Mouse (Mus musculus) liver, embryonic 16.5 days (tissue): ENCODE measurements around the gene Wdr95. TPM values are rescaled to one million over a fixed set of nuclear protein-coding genes. Genes with fewer than 3 reads are reported as not detected.

Experiments used
- ATAC-seq: fragments of 200-750 bp; cut with Nextera tagmentation; 2 replicates; pipeline ENCODE4 v1.8.0; 2017; ENCODE audit warnings: low read depth, mild to moderate bottlenecking, moderate number of reproducible peaks, moderate library complexity
- H3K27ac ChIP-seq: fragments of 300-500 bp; sonication (generic); 2 replicates; pipeline ENCODE4 v1.5.1; 2014; ENCODE audit warnings: mild to moderate bottlenecking, low read length
- H3K27me3 ChIP-seq: fragments of 300-500 bp; sonication (generic); 2 replicates; pipeline ENCODE4 v1.6.1; 2014; ENCODE audit warnings: low read depth, low read length, mixed read lengths; ENCODE audit not compliant: control insufficient read depth, insufficient read depth
- H3K36me3 ChIP-seq: fragments of 300-500 bp; sonication (generic); 2 replicates; pipeline ENCODE4 v1.6.1; 2014; ENCODE audit warnings: mild to moderate bottlenecking; ENCODE audit not compliant: control insufficient read depth, insufficient read depth
- H3K4me1 ChIP-seq: fragments of 300-500 bp; sonication (generic); 2 replicates; pipeline ENCODE4 v1.6.1; 2014; ENCODE audit warnings: low read depth, low read length, mixed read lengths; ENCODE audit not compliant: control insufficient read depth
- H3K4me2 ChIP-seq: fragments of 300-500 bp; sonication (generic); 2 replicates; pipeline ENCODE4 v1.6.1; 2014; ENCODE audit warnings: low read depth, low read length, mixed read lengths
- H3K4me3 ChIP-seq: fragments of 300-500 bp; sonication (generic); 2 replicates; pipeline ENCODE4 v1.5.1; 2014; ENCODE audit warnings: low read depth, mild to moderate bottlenecking, low read length
- H3K9ac ChIP-seq: fragments of 300-500 bp; sonication (generic); 2 replicates; pipeline ENCODE4 v1.6.1; 2014; ENCODE audit warnings: low read depth, low read length
- H3K9me3 ChIP-seq: fragments of 300-500 bp; sonication (generic); replicated peaks from 2 replicates; pipeline ENCODE4 v1.6.1; 2016; ENCODE audit warnings: low read length; ENCODE audit not compliant: control insufficient read depth
- WGBS: fragments of 180-500 bp; shearing (Covaris S2); extraction: QIAGEN DNeasy Blood & Tissue Kit; methylation state at CpG from one replicate; pipeline ENCODE4 v1.1.7; 2014; ENCODE audit not compliant: insufficient replicate concordance; 5-methylcytosine and 5-hydroxymethylcytosine counted together
- polyA plus RNA-seq: library from polyadenylated mRNA; unstranded; fragments of >200 nt; fragmentation: Nextera tagmentation; extraction: Ambion mirVana; gene quantifications from 2 replicates; pipeline ENCODE4 v1.2.1, GENCODE M21; 2015

Wdr95 gene
- polyA plus RNA-seq, 1 experiment from 2014 or later: not detected

DNA sequence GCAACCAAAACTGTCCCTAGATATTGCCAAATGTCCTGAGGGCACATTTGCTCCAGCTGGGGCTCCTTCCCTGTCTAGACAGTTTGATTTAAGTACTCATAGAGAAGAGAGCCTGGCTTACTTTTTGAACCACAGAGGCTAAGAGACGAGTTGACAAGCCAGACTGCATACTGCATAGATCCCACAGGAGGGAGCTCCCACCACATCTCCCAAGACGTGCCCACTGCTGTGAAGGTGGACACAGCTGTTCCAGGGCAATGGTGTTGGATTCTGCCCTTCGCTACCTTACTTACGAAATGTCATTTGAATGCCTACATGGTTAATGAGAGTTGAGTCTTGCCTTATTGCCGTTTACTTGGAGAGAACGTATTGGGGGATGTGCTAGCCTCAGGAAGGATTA is 113.9 kb downstream of the Wdr95 start:
- Histone ChIP-seq H3K27me3 (no peaks in the 10 kb centered on the region), H3K4me3 (no peak overlapping the region), H3K4me2 (no peak overlapping the region), H3K27ac (no peak overlapping the region), H3K9ac (no peak overlapping the region), H3K36me3 (no peaks in the 10 kb centered on the region), H3K4me1 (peaks cover 5% of the 10 kb centered on the region), H3K9me3 (no peaks in the 10 kb centered on the region)
- 61% methylated on average over 6 of the region's 6 CpGs for WGBS
- peak; percentile 44 for ATAC-seq

DNA sequence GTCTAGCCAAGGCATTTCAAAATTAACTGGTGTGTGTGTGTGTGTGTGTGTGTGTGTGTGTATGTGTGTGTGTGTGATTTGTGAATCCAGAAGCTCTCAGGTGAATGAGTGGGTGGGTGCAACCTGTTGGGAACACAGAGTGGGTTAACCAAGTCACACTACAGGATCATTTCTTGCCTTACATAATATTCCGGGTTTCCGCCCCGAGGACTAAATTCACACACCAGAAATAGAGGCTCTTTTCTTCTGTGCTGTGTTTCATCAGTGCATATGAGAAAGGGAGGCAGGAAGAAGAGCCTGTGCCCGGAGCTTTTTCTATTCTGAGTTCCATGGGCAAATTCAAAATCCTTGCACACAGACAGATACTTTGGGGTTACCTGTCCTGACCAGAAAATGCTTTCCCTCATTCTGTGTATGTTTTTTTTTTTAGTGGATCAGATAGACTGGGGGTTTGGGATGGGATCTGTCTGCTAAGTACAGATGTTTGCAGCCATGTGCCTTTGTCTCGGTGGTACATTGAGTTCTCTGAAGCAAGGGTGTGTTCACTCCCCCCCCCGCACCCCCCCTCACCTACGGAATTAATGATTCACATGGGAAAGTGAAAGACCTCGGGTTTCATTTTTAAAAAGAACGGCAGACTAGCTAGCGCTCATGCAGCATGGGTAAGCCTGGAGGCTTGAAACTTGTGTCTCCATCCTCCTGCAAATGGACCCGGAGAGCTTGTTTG is 114.5 kb downstream of the Wdr95 start:
- no peaks in the 10 kb centered on the region for H3K27me3 ChIP-seq
- WGBS: 71% methylated on average over 11 of the region's 11 CpGs
- ATAC-seq: no peak
- H3K4me2 ChIP-seq: no peak overlapping the region
- H3K36me3 ChIP-seq: no peaks in the 10 kb centered on the region
- H3K9me3 ChIP-seq: no peaks in the 10 kb centered on the region
- no peak overlapping the region for H3K27ac ChIP-seq
- peaks cover 5% of the 10 kb centered on the region for H3K4me1 ChIP-seq
- no peak overlapping the region for H3K9ac ChIP-seq
- H3K4me3 ChIP-seq: no peak overlapping the region

DNA sequence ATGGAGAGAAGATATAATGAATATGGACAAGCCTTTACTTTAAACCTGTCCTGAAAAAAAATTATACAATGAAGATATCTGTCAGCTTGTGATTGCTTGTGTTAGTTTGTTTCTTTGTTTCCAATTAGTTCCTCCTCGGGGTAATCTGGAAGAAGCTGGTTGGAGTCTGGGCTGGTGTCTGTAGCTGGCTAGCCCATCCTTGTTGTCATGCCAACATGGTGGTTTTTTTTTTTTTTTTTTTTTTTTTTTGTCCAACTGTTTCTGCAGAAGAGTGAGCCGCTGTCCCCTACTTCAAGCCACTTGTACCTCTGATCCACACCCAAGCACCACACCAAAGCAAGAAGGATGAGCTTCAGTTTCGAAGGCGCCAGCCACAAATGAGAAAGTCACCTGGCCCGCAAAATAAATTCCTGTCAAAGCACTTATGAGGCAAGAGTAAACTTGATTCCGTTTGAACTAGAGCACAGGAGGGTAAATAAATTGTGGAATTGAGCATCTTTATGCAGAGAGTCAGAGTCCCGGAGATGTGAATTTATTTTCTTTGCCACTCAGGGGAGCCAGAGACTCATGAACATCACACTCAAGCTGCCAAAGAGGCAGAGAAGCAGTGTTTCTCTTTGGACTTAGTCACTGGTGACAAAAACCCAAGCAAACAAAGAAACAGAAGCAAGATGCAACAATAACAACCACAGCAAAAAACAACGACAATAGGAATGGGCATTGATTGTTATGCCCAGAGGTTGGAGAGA is 119.1 kb downstream of the Wdr95 start:
- Histone ChIP-seq H3K36me3 (no peaks in the 10 kb centered on the region), H3K27ac (peak overlapping the region; percentile 34), H3K4me1 (peaks cover 33% of the 10 kb centered on the region), H3K9me3 (no peaks in the 10 kb centered on the region), H3K27me3 (no peaks in the 10 kb centered on the region), H3K4me2 (no peak overlapping the region), H3K9ac (no peak overlapping the region), H3K4me3 (no peak overlapping the region)
- ATAC-seq: no peak
- 65% methylated on average over 8 of the region's 8 CpGs for WGBS

DNA sequence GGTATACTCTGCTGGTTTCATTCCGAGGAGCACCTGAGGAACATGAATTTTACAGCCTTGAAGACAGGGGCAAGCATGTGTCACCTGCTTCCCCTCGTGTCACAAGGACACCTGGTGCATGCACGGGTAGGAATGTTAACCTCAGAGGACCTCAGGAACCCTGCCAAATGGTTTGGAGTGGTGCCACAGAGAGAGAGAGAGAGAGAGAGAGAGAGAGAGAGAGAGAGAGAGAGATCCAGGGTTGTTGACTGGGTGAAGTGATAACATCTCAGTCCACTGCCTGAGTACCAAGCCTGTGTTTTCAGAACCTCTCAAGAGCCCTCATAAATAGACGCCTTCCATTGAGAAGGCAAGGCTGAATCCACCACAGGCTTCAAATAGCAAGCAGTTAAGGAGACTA is 119.7 kb downstream of the Wdr95 start:
- no peak for ATAC-seq
- H3K27me3 ChIP-seq: no peaks in the 10 kb centered on the region
- peak overlapping the region; percentile 75 for H3K27ac ChIP-seq
- 42% methylated on average over 4 of the region's 4 CpGs for whole genome bisulfite sequencing
- H3K9me3 ChIP-seq: no peaks in the 10 kb centered on the region
- no peaks in the 10 kb centered on the region for H3K36me3 ChIP-seq
- no peak overlapping the region for H3K4me3 ChIP-seq
- H3K4me2 ChIP-seq: peak overlapping the region; percentile 32; the same call in 1 of the 2 replicates
- 0 out of 2 replicates have a peak overlapping the region, but pooled peaks have one; percentile 9 for H3K9ac ChIP-seq
- H3K4me1 ChIP-seq: peaks cover 32% of the 10 kb centered on the region

DNA sequence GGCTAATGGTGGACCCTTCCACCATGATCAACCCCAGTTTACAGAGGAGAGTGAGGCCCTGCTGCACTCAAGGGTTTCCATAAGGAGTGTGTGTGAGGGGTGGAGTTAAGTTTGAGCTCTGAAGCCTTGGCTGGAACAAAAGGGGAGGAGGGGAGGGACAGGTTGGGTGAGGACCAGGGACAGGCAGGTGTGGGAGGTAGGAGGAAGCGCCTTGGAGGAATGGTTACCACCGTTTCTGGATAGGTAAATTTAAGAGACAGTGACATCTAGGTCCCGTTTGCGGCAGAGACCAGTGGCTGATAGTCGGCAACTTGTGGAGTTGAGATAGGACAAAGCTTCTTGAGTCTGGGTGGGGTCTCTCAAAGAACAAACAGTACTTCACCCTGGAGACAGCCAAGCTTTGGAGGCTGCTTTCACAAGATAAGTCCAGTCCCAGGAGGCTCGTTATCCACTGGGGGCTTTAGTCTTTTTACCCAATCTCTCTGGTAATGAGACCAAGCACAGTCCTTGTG is 120.5 kb downstream of the Wdr95 start:
- ATAC-seq: peak; percentile 89
- no peaks in the 10 kb centered on the region for H3K9me3 ChIP-seq
- peaks cover 30% of the 10 kb centered on the region for H3K4me1 ChIP-seq
- WGBS: 12% methylated on average over 6 of the region's 6 CpGs
- H3K36me3 ChIP-seq: no peaks in the 10 kb centered on the region
- H3K27ac ChIP-seq: peak overlapping the region; percentile 75
- peak overlapping the region; percentile 17; the same call in 1 of the 2 replicates for H3K4me3 ChIP-seq
- H3K27me3 ChIP-seq: no peaks in the 10 kb centered on the region
- 0 out of 2 replicates have a peak overlapping the region, but pooled peaks have one; percentile 47 for H3K9ac ChIP-seq
- peak overlapping the region; percentile 32 for H3K4me2 ChIP-seq

DNA sequence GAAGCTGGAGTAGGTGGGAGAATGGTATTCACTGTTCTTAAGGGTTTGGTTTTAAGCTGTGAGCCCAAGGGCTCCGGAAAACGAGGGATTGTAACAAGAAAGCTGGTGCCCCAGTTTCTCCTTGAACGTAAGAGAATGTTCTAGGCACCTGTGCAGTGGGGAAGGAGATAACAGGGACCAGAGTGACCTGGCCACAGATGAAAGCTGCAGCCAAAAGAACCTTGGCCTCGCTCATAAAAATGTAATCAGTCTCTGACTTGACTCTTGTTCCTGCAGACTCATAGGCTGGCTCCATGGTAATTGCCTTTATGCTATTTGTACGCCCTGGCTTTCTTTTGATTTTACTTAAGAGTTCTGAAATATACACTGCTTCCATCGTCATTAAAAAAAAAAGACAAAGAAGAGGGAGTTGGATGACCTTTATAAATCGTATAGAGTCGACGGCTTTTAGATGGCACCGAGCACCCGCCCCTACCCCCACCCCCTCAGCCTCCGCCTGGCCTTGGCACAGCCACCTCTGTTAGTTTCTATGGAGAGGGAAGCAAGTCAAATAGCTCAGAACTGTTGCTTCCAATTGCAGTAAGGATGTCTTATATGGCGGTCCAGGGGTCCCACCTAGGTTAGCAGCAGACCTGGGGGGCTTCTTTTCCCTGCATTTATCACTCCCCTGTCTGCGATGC is 121.2 kb downstream of the Wdr95 start:
- Histone ChIP-seq H3K4me2 (peak overlapping the region; percentile 32), H3K36me3 (no peaks in the 10 kb centered on the region), H3K27me3 (no peaks in the 10 kb centered on the region), H3K27ac (peak overlapping the region; percentile 75), H3K9ac (peak overlapping the region; percentile 36; the same call in 1 of the 2 replicates), H3K9me3 (no peaks in the 10 kb centered on the region), H3K4me3 (peak overlapping the region; percentile 17; the same call in 1 of the 2 replicates), H3K4me1 (peaks cover 30% of the 10 kb centered on the region)
- WGBS: 52% methylated on average over 14 of the region's 14 CpGs
- ATAC-seq: peak; percentile 22

DNA sequence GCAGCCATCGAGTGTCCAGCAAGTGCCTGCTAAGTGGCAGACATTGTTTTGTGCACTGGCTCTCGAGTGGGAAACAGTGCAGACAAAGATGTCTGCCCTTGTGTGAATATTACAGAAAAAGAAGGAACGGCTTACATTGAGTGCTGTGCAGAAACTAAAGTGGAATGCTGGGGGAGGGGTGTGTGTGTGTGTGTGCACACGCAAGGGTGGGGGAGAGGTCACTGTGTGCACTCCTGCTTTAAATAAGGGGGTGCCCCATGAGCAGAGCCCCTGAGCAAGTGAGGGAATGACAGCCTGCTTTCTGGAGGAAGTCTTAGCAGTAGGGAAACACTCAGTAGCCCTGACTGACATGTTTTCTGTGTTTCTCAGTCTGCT is 121.7 kb downstream of the Wdr95 start:
- no peaks in the 10 kb centered on the region for H3K9me3 ChIP-seq
- no peak for ATAC-seq
- 54% methylated on average over 4 of the region's 4 CpGs for WGBS
- no peak overlapping the region for H3K9ac ChIP-seq
- H3K4me1 ChIP-seq: peaks cover 30% of the 10 kb centered on the region
- no peaks in the 10 kb centered on the region for H3K27me3 ChIP-seq
- H3K4me2 ChIP-seq: no peak overlapping the region
- H3K36me3 ChIP-seq: no peaks in the 10 kb centered on the region
- peak overlapping the region; percentile 75 for H3K27ac ChIP-seq
- no peak overlapping the region for H3K4me3 ChIP-seq

DNA sequence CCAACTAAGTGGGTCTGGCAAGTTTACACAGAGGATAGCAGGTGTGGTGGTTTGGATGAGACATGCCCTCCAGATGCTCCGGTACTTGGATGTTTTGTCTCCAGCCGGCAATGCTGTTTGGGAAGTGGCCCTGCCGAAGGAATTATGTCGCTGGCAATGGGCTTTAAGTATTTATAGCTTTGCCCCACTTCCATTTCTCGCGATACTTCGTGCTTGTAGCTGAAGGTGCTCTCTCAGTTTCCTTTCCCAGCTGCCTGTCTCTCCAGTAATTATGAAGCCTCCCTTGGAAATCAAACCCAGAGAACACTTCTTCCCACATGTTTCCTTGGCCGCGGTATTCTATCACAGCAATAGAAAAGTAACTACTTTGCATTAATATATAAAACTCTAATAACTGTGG is 127.2 kb downstream of the Wdr95 start:
- no peaks in the 10 kb centered on the region for H3K36me3 ChIP-seq
- no peak overlapping the region for H3K9ac ChIP-seq
- H3K27me3 ChIP-seq: no peaks in the 10 kb centered on the region
- no peak overlapping the region for H3K4me2 ChIP-seq
- H3K4me1 ChIP-seq: peaks cover under 1% of the 10 kb centered on the region; the same call in 1 of the 2 replicates
- 77% methylated on average over 9 of the region's 9 CpGs for WGBS
- no peaks in the 10 kb centered on the region for H3K9me3 ChIP-seq
- no peak overlapping the region for H3K4me3 ChIP-seq
- no peak for ATAC-seq
- H3K27ac ChIP-seq: no peak overlapping the region
